Mouse (Mus musculus) MEL (cell line): Measurements from ENCODE around the gene Eif2b3.

Source experiments
- BHLHE40 ChIP-seq: IDR thresholded peaks from 2 replicates; pipeline ENCODE4 v1.6.1; 2012; ENCODE audit warnings: low read depth, mild to moderate bottlenecking, inconsistent platforms, low read length, improper control_type of control experiment, borderline replicate concordance
- CHD2 ChIP-seq: IDR thresholded peaks from 2 replicates; pipeline ENCODE4 v1.6.1; 2011; ENCODE audit warnings: low read length, improper control_type of control experiment
- CTCF ChIP-seq, 3 experiments: IDR thresholded peaks in 2 of 3; conservative IDR thresholded peaks in 1 of 3; 2 replicates each; pipeline ENCODE4 v1.5.1; 2011 to 2012; ENCODE audit warnings: low read length in 3 of 3, low read depth in 2 of 3, mild to moderate bottlenecking in 2 of 3, improper control_type of control experiment in 1 of 3, inconsistent platforms in 1 of 3, mixed read lengths in 1 of 3, moderate library complexity in 1 of 3; ENCODE audit not compliant: control insufficient read depth in 1 of 3, insufficient read depth in 1 of 3, poor library complexity in 1 of 3, severe bottlenecking in 1 of 3
- EP300 ChIP-seq, 2 experiments: IDR thresholded peaks; 2 replicates each; pipeline ENCODE4 v1.6.1; 2011; ENCODE audit warnings: improper control_type of control experiment in 2 of 2, low read length in 2 of 2, low read depth in 1 of 2, mild to moderate bottlenecking in 1 of 2
- GATA1 ChIP-seq: IDR thresholded peaks from 2 replicates; pipeline ENCODE4 v1.6.1; 2011; ENCODE audit warnings: low read depth, low read length, improper control_type of control experiment
- MAFK ChIP-seq: IDR thresholded peaks from 2 replicates; pipeline ENCODE4 v1.6.1; 2011; ENCODE audit warnings: low read depth, mild to moderate bottlenecking, low read length, improper control_type of control experiment, borderline replicate concordance
- MAZ ChIP-seq: IDR thresholded peaks from 2 replicates; pipeline ENCODE4 v1.6.1; 2012; ENCODE audit warnings: low read depth, mild to moderate bottlenecking, inconsistent platforms, low read length, improper control_type of control experiment
- NELFE ChIP-seq: IDR thresholded peaks from 2 replicates; pipeline ENCODE4 v1.6.1; 2011; ENCODE audit warnings: low read depth, low read length, improper control_type of control experiment
- NRF1 ChIP-seq: IDR thresholded peaks from 2 replicates; pipeline ENCODE4 v1.6.1; 2014; ENCODE audit warnings: low read depth, mild to moderate bottlenecking, inconsistent platforms, low read length, improper control_type of control experiment, moderate library complexity; ENCODE audit not compliant: poor library complexity, insufficient read depth, severe bottlenecking
- POLR2A ChIP-seq, 2 experiments: IDR thresholded peaks; 2 replicates each; pipeline ENCODE4 v1.6.1; 2011 to 2012; ENCODE audit warnings: low read length in 2 of 2, mild to moderate bottlenecking in 2 of 2, control low read depth in 1 of 2, improper control_type of control experiment in 1 of 2, low read depth in 1 of 2, moderate library complexity in 1 of 2; ENCODE audit not compliant: control insufficient read depth in 1 of 2, insufficient read depth in 1 of 2, poor library complexity in 1 of 2
- POLR2AphosphoS2 ChIP-seq: IDR thresholded peaks from 2 replicates; pipeline ENCODE4 v1.6.1; 2011; ENCODE audit warnings: low read length, improper control_type of control experiment
- USF1 ChIP-seq: IDR thresholded peaks from 2 replicates; pipeline ENCODE4 v1.6.1; 2014; ENCODE audit warnings: low read depth, mild to moderate bottlenecking, inconsistent platforms, low read length, improper control_type of control experiment, moderate library complexity
- USF2 ChIP-seq, 2 experiments: IDR thresholded peaks; 2 replicates each; pipeline ENCODE4 v1.6.1; 2011 to 2012; ENCODE audit warnings: improper control_type of control experiment in 2 of 2, low read length in 2 of 2, borderline replicate concordance in 1 of 2, inconsistent platforms in 1 of 2, low read depth in 1 of 2, mild to moderate bottlenecking in 1 of 2; ENCODE audit not compliant: insufficient read depth in 1 of 2

DNA sequence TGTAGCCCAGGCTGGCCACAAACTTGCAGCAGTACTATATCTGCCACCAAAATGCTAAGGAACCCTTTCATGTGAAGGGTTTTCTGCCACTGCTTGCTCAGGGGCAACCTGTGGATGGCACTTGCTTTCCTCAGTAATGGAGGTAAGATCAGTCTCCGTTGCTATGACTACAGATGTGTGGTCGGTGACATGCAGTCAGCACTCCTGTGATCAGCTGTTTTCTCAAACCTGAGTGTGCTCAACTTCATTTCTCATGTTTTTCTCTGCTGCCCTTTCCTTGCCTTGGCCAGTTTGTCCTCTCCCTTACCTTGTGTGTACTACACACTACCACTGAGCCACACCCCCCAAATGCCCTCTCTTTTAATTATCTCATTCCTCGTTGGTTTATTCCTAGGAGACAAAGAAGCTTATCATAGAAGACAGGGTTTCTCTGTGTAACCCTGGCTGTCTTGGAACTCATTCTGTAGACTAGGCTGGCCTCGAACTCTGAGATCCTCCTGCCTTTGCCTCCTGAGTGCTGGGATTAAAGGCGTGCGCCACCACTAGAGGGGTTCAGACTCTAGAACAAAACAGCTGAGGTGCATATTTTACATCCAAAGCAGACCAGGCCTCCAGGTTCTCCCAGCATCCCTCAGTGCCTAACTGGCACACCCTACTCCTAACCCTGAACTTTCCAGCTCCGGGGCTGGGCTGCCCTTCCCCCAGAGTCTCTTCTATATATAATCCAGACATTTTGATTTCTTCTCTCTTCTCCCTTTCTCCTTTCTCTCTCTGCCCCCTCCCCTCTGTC is 13.4 kb upstream of the Eif2b3 start:
- TF ChIP-seq POLR2AphosphoS2 (no peak), POLR2A (IDR thresholded peaks at IDR 0.05; ENCODE audit: control insufficient read depth in 1 of 2, insufficient read depth in 1 of 2, low read depth in 1 of 2, low read length in 2 of 2, poor library complexity in 1 of 2) (no peak), CHD2 (no peak), MAZ (no peak), CTCF (IDR thresholded peaks at IDR 0.05 in 2 of 3, conservative IDR thresholded peaks at IDR 0.05 in 1 of 3; ENCODE audit: control insufficient read depth in 1 of 3, insufficient read depth in 1 of 3, low read depth in 2 of 3, low read length in 3 of 3, poor library complexity in 1 of 3, severe bottlenecking in 1 of 3) (no peak; a peak in 1 of 6 replicates), GATA1 (no peak), MAFK (no peak), NELFE (no peak), BHLHE40 (no peak), NRF1 (no peak), USF2 (IDR thresholded peaks at IDR 0.05; ENCODE audit: borderline replicate concordance in 1 of 2, insufficient read depth in 1 of 2, low read depth in 1 of 2, low read length in 2 of 2) (no peak), USF1 (no peak), EP300 (IDR thresholded peaks at IDR 0.05; ENCODE audit: low read depth in 1 of 2, low read length in 2 of 2) (no peak)
